Mouse (Mus musculus) induced T-regulatory cell, adult 2 months (primary cell): ENCODE data around the gene Msi2.
A peak's percentile ranks its signal among the peaks of the same experiment; 100 is the strongest.

Source experiments
- DNase-seq: peaks from one replicate; pipeline ENCODE4 v3.0.0-alpha.2; 2012; ENCODE audit warnings: low read depth

Gene Msi2

DNA sequence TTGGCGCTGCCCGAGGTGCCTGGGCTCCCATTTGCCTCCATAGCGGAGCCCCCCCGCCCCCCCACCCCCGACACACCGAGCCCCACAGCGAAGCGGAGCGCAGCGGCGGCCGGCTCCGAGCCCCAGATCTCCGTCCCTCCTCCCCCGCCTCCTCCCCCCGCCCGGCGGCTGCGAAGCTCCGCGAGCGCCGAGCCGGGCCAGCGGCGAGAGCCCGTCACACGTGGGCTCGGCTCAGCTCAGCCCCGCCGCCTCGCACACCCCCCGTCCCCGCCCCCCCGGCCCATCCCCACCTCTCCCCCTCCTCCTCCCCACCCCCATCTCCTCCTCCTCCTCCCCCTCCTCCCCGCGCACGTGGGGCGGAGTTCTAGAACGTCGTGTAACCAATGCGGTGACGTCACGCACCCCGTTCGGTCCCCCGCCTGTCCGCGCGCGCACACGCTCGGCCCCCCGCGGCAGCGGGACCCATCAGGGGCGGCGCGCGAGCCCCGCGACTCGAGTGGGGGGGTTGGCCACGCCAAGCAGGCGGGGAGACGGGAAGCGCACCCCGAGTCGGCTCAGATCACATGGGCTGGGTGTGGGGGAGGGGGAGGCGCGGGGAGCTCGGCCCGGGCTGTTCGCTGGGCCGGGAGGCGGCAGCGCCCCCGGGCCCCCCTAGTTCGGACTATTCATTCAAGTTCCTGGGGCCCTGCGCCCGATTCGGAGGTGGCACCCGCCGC lies at the start of gene Msi2:
TSS of gene Msi2 (minus strand) at position 464 of the 716 bp plus-strand sequence.
- DNase-seq: peak; percentile 96

DNA sequence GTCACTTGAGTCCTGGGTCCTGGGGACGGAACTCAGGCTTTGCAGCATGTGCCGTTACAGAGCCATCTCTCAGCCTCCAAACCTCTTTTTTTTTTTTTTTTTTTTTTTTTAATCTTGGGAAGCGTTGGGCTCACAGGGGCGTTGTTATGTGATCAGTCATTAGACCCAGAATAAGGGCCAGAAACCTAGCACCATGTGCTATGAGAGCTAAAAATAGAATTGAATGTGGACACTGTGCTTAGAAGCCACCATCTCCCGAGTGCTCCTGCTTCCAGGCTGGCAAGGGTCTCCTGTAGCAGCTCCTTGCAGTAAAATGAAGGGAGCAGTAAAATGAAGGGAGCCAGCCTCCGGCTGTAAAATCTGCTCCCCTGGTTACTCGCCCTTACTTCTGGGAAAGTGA lies 47.3 kb upstream of the Msi2 start:
- no peak for DNase-seq

DNA sequence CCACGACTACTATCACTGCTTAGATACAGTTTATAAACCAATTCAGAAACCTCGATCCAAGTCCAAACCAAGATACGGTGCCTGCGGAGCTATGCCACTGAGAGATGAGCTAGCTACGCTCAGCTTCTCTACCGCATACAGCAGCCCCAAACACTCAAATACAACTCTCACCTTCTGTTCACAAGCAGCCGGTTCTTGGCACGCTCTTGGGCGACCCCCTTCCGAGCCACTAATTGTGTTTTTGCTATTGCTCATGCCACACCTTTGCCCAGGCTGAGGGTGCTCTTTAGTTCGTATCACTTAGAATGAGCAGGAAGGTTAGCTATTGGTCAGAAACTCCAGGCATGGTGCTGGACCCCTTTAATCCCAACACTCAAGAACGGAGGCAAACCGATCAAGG lies 45.1 kb upstream of the Msi2 start:
- no peak for DNase-seq

DNA sequence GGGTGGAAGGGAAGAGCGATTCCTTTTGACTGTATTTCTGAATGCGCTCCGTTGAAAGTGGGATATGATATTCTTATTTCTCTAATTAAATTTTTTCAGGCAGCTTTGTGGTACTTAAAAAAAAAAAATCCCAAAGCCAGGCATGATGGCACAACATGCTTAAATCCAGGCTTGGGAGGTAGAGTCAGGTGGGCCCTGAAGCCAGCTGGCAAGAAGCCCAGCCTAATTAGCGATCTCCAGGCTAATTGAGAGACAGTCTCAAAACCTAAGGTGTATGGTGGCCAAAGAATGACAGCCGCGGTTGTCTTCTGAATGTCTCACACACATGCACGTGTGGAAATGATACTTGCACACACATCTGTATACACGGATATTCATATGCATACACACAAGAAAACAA lies 41.2 kb upstream of the Msi2 start:
- DNase-seq: no peak

DNA sequence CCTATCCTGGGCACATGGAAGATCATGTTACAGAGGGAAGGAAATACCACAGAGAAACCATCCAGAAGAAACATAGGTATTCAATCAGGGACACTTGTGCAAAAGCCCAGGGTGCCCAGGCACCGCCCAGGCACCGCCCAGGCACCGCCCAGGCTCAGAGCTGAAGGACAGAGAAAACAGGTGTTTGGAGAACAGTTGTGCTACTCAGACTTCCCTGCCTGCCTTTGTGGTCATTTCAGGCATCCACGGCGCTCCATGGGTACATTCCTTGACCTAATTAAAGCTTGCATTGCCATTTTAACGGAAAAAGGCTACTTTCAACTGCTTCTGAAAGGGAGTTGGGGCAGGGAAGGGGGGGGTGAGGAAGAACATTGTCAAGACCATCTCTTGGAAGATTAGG lies 40.1 kb upstream of the Msi2 start:
- DNase-seq: no peak

DNA sequence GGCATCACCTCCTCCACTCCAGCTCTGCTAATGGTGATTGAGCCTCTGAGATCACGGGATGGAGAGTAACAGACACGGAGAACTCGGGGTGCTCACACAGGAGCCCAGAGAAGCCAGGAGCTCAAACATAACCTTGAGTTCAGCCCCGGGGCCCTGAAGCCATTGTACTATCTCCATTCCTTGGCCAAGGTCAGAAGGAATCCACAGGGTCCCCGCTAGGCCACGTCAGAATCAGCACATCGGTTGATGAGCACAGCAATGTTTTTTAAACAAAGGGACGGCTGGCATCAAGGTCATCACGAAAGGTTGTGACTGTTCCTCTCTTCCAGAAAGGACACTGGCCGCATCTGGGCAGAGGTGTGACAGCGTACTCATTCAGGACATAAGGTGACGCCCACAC lies 27.0 kb upstream of the Msi2 start:
- DNase-seq: no peak

DNA sequence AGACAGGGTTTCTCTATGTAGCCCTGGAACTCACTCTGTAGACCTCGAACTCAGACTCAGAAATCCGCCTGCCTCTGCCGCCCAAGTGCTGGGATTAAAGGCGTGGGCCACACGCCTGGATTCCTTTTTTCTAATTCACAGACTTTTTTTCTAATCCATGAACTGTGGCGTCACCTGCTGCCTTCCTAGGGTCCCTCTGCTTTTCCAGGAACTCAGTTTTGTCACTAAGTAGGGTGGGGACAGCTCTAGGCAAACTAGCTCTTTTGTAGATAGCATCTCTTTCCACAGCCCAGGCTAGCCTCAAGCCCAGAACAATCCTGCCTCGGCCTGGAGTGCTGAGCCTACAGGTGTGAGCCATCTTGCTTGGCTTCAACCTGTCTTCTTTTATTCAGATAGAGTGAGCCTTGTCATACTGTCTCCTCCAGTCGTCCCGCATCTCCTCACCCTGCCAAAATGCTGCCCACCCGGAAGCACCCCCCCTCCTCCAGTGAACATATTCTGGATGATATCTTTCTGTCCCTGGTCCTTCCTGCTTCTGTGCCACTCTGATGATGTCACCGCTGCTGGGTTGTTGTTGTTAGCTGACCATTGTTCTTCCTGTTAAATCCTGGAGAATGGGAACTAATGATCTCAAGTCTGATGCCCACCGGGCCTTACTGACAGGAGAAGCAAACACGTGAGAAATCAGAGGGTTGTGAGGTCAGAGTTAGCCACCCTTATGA lies 21.4 kb upstream of the Msi2 start:
- DNase-seq: no peak

DNA sequence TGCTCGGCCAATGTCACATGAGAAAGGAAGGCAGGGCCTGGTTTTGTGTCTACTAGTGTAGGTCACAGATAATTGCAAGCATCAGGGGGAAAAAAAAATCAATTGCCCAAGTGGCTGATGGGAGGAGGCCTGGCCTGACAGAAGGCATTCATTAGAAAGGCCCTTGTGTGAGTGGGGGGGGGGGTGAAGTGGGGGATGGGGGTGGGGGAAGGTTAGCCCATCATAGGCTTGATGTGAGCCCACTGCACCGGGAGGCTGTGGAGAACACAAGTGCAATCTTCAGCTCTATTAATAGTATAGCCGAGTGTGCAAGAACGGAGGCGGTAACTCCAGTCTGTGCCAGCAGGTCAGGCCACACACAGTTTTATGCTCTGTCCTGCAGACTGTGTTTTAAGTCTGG lies 11.1 kb upstream of the Msi2 start:
- no peak for DNase-seq

DNA sequence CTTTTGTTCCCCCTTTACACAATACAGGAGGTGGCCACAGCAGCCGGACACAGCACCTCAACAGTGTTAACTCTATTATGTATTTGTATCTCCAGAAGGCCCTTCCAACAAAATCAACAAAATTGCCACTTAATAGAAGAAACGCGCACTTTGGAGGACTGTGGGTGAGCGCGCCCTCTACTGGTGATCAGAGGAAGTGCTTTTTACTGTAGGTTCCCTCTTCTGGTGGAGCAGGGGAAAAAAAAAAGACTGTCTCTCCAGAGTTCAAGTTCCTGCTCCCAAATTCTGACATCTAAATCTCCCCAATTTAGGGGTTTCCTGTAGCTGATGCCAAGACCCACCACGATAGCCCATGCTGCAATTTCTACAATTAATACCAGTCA lies 10.2 kb upstream of the Msi2 start:
- peak; percentile 88 for DNase-seq

DNA sequence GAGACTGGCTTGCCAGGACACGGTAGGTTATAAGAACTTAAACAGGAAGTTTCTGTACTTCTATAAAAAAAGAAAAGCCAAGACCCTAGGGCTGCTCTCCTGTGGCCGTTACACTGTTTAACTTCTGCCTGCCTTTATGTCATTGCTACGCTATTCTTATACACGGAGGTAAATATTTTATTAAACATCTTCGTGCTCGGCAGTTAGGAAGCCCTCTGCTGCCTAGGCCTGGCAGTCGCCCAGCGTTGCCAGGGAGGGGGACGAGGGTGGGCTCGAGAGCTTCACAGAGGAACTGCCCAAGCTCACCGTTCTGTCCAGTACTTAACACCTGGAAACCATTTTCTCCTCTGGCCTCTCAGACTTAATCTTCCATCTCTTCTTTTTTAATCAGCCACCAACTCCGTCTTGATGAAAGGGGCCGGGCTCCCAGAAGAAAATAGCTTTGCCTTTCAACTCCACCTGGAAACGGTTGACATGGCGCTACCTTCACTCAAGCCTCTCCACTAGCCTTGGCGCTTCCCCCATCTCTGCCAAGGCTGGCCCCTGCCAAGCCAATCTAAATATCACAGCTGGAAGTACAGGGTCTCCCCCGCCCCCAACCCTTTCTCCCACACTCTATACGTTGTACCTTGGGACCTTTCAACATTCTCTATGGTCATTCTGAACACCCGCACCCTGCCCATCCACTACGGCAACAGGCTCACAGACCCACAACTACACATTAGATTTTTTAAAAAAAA lies 9.6 kb upstream of the Msi2 start:
- no peak for DNase-seq

DNA sequence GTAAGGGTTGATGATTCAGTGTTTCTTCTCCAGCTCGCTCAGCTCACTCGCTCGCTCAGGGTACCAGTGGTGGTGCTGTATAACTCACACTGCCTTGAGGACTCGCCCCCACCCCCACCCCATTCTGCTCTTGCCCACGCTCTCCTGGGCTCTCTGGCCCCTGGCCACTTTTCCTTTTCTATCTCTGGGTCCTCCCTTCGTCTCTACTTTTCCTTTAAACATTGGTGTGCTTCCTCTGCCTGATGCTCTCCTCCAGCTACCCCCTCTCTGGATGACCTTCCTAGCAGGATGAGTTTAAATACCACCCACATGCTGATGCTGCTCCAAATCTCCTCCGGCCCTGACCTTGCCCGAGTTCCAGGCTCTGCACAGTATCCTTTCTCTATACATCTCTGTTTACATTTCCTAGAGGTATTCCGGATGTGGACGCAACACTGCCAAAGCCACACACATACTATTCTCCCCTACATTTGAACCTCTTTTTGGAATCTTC lies 2.9 kb upstream of the Msi2 start:
- DNase-seq: no peak

DNA sequence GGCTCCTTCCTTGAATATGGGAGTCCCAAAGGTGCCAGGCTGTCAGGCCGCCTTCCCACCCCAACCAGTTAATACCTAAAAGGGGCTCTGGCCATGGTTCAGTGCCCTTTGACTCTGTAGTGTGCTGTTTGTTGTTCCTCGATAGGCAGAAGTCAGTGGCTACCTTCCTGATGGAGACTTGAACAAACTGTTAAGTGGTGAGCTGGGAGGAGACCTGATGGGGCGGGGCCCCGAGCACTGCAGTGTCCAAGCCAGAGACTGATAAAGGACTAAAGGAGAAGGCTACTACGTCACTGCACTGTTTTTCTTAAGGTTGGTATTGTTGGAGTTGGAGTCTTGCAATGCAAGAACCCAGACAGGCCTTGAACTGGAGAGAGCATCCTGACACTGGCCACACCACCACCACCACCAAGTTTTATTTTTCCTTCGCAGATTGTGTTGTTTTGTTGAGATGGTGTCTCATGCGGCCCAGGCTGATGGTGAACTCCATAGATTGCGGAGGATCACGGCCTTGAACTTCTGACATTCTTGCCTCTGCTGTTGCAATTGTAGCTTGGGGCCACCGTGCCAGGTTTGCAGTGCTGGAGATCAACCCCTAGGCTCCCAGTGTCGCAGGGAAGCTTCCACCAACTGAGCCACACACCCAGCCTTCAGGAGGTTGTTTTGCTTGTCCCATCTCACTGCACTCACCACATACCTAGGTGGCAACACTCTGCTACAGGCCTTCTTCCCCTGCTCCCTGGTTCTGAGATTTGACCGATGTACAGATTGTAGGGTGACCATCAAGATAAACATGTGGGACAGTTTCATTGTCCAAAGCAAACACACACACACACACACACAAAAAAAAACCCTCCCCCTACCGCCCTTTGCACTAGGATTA lies 2.2 kb upstream of the Msi2 start:
- DNase-seq: no peak

DNA sequence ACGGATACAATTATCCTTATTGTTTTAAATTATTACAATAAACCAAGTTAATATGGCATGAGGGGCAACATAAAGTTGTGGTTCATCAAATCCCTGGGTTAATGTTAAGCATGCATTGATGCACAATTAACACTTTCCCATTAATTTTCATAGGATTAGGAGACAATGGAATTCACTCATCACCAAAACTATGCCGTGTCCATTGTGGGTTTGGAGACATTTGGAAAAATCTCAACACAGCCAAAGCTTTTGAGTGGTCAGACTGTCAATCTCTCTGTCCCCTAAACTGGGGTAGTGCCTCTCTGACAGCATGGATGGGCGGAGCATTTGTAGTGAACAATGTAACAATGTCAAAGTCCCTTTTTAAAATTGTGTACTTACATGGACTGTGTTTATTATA lies 1.3 kb upstream of the Msi2 start:
- DNase-seq: no peak

DNA sequence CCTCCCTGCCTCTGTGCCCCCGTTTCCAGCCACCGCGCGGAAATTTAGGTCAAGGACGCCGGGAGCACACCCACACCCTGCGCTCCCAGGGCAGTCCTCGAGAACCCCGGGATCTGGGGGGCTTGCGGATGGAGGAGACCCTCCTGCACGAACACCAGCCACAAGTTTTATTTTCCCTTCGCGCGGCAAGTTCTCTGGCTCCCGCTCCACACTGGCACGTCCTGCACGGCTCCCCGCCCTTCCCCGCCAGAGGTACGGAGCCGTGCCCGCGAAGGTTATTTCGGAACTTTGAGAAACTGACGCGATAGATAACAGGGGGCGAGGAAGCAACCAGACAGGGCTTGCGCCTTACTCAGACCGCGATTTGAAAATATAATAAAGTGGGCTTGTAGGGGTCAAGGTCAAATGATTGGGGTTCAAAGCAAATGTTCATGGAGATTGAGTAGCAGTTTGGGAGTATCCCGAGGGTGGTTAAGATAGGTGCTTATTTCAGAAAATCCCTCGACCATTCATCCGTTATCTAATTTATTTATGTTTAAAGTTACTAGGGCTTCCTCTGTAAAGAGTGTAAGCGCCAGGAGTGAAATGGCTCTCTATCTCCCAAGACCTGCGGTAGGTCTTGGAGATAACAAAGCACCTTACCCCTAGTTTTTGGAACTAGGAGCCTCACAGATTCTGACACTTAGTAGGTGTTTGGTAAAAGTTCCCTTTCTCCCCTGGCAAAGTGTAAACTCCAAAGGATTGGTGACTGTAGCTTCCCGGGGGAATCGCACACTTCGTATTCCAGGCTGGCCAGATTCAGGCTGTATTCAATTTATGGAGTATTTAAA lies 668 bp upstream of the Msi2 start:
- peak; percentile 74 for DNase-seq

DNA sequence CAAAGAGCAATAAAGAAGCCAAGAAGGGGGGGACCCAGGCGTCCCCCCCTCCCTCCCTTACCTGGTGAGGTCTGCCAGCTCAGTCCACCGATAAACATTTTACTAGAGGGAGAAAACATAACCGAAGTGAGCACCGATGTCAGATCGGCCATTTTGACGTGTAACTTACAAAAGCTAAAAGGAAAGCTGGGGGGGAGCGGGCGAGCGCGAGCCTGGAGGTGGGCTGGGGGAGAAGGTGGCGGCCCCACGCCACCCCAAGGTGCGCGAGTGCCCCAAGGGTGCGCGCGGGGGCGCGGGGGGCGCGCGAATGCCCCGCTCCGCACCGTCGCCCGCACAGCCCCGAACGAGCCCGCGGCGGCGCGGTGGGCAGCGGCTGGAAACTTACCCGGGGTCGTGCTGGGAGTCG lies 666 bp downstream of the Msi2 start:
- peak; percentile 71 for DNase-seq

DNA sequence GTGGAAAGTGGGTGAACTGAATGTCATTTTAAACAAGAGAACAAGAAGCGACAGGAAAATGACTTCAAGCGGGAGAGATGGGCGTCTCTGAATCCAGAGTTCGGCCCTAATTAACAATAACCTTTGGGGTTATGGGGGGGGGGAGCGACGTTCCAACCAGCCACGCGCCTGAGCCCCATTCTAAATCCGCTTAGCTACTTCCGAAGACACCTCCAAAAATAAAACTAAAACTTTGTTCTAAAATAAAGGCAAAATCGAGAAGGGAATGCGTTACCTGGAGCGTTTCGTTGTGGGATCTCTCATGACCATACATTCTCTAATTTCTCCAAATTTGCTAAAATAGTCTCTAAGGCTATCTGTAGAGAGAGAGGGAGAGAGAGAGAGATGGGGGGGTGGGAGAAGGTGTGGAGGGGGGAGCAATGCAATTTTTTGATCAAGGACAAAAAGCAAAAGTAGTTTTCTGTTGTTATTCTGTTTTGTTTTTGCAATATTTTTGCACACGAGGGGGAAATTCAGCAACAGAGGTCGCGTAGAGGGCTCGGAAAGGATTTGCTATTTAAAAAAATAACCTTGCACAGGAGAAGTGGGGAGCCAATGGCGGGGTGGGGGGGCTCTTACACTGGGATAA lies 1.2 kb downstream of the Msi2 start:
- peak; percentile 57 for DNase-seq

DNA sequence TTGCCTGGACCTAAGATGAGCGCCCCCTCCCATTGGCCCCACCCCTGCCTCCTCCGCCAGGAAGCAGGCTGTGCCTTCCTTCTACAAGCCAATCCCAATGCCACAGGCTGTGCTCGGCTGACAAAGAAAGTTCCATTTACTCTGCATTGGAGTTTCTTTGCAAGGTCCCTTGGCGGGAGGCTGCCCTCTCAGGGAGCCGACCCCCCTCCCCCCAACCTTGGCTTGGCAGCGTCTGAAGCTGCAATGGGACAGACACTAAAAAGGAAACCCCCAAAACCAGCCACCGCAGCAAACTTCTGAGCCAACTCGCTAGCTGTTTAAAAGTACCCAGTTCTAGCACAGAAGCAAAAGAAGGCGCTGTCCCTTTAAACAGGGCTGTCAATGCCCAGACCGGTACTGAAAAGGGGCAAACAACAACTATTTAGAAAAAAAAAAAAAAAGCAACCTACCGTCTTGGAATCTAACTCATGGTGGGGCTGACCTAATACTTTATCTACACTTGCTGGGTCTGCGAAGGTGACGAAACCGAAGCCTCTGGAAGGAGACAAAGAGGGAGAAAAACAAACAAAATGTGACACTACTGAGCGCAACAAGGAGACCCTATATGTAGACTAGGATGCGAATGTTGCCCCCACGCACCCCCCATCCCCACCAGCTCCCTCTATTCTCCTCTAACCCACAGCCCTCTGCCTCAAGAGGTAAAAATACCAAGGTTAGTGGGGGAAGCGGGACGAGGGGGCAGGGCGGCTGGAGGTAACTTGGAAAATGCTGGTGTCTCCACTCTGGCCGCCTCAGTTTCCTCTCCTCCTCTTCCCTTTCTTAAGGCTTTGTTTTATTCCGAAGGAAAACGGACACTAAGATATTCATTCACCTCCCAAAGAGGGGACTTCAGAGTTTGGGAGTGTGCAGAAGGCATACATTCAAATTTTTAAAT lies 2.0 kb downstream of the Msi2 start:
- DNase-seq: peak; percentile 71

DNA sequence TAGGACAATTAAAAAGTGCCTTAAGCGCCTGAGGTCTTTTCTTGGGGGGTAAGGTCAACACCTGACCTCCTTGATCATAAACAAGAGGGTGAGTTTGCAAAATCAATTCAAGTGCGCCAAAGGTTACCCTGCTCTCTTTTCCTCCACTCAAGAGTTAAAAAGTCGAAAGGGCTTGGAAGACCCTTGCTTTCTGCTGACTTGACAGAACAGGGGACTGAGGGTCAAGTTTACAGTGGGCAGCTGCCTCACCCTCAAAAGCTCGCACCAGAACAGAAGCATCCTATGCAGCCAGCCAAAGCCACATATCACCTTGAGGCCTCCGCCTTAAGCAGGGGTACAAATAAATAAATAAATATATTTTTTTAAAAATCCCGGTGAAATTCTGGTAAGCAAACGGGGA lies 3.0 kb downstream of the Msi2 start:
- DNase-seq: no peak

DNA sequence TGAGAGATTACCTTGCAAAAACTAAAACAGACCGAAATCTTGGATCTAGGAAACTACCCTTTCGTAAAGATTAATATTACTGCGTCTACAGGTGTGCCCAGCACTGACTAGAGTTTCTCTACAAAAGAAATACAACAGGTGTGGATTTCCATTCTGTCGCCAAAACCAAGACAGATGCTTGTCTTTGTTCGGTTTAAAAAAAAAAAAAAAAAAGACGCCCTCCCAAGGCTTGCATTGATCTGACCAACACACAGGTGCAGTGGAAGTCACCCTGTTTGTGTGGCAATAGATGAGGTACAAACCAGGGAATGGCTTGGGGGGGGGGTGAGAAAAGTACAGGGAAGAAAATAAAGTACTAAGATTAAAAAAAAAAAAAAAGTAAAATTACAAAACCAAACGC lies 4.2 kb downstream of the Msi2 start:
- DNase-seq: no peak

DNA sequence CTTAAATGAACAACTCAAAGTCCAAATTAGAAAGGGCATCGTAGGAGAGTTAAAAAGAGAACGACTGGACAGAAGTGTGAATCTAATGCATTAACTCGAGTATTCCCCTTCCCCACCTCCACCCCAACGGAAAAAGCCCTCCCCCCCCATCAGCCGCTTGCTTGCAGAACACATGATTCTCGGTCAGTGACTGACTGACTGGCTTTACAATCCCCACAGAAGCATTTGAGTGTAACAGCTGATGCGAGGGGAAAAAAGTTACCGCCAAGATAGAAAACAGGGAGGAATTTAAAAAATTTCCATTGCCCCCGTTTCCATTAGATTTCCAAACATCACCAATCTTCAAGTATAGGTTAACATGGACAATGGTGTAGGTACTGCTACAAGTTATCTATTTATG lies 4.8 kb downstream of the Msi2 start:
- DNase-seq: no peak
